Mouse (Mus musculus) MEL (cell line): ENCODE data around the gene Rnf144b. TPM values are rescaled to one million over a fixed set of nuclear protein-coding genes. Genes with fewer than 3 reads are reported as not detected.

ENCODE experiments used
- DNase-seq: peaks from one replicate; pipeline ENCODE4 v3.0.0; 2011; ENCODE audit warnings: low read depth, low spot score
- H3K27ac ChIP-seq: 2 replicates; pipeline ENCODE4 v1.5.1; 2012; ENCODE audit warnings: low read depth, mild to moderate bottlenecking, control low read depth, low read length, moderate library complexity; ENCODE audit not compliant: control insufficient read depth
- H3K27me3 ChIP-seq, 2 experiments: fragments of 150-350 bp in 1 of 2; sonication (generic) in 1 of 2; 2 replicates each; pipeline ENCODE4 v1.6.1; 2012; ENCODE audit warnings: low read length in 2 of 2, mild to moderate bottlenecking in 2 of 2, improper control_type of control experiment in 1 of 2, moderate library complexity in 1 of 2; ENCODE audit not compliant: insufficient read depth in 2 of 2, control insufficient read depth in 1 of 2
- H3K36me3 ChIP-seq, 2 experiments: 2 replicates each; pipeline ENCODE4 v1.6.1; 2012 to 2014; ENCODE audit warnings: low read length in 2 of 2, improper control_type of control experiment in 1 of 2, inconsistent platforms in 1 of 2, mild to moderate bottlenecking in 1 of 2; ENCODE audit not compliant: insufficient read depth in 2 of 2, control insufficient read depth in 1 of 2
- H3K4me1 ChIP-seq, 2 experiments: fragments of 150-350 bp in 1 of 2; sonication (generic) in 1 of 2; 2 replicates each; pipeline ENCODE4 v1.6.1; 2012; ENCODE audit warnings: low read length in 2 of 2, improper control_type of control experiment in 1 of 2, mild to moderate bottlenecking in 1 of 2; ENCODE audit not compliant: insufficient read depth in 2 of 2, control insufficient read depth in 1 of 2
- H3K4me3 ChIP-seq, 2 experiments: fragments of 150-350 bp in 1 of 2; sonication (generic) in 1 of 2; 2 replicates each; pipeline ENCODE4 v1.5.1; 2012; ENCODE audit warnings: low read depth in 2 of 2, low read length in 2 of 2, mild to moderate bottlenecking in 2 of 2, moderate library complexity in 2 of 2, control low read depth in 1 of 2, improper control_type of control experiment in 1 of 2; ENCODE audit not compliant: control insufficient read depth in 1 of 2, insufficient read depth in 1 of 2
- H3K79me2 ChIP-seq: 2 replicates; pipeline ENCODE4 v1.6.1; 2012; ENCODE audit warnings: mild to moderate bottlenecking, low read length, moderate library complexity; ENCODE audit not compliant: control insufficient read depth, poor library complexity, insufficient read depth
- H3K9ac ChIP-seq: 2 replicates; pipeline ENCODE4 v1.6.1; 2012; ENCODE audit warnings: low read depth, mild to moderate bottlenecking, control low read depth, low read length, moderate library complexity; ENCODE audit not compliant: control insufficient read depth, poor library complexity, severe bottlenecking
- H3K9me3 ChIP-seq: fragments of 150-350 bp; sonication (generic); replicated peaks from 2 replicates; pipeline ENCODE4 v1.6.1; 2012; ENCODE audit warnings: mild to moderate bottlenecking, low read length, improper control_type of control experiment, moderate library complexity; ENCODE audit not compliant: insufficient read depth
- BHLHE40 ChIP-seq: IDR thresholded peaks from 2 replicates; pipeline ENCODE4 v1.6.1; 2012; ENCODE audit warnings: low read depth, mild to moderate bottlenecking, inconsistent platforms, low read length, improper control_type of control experiment, borderline replicate concordance
- CHD2 ChIP-seq: IDR thresholded peaks from 2 replicates; pipeline ENCODE4 v1.6.1; 2011; ENCODE audit warnings: low read length, improper control_type of control experiment
- ELF1 ChIP-seq: IDR thresholded peaks from 2 replicates; pipeline ENCODE4 v1.6.1; 2014; ENCODE audit warnings: low read depth, mild to moderate bottlenecking, inconsistent platforms, low read length, improper control_type of control experiment, moderate library complexity
- EP300 ChIP-seq, 2 experiments: IDR thresholded peaks; 2 replicates each; pipeline ENCODE4 v1.6.1; 2011; ENCODE audit warnings: improper control_type of control experiment in 2 of 2, low read length in 2 of 2, low read depth in 1 of 2, mild to moderate bottlenecking in 1 of 2
- GATA1 ChIP-seq: IDR thresholded peaks from 2 replicates; pipeline ENCODE4 v1.6.1; 2011; ENCODE audit warnings: low read depth, low read length, improper control_type of control experiment
- HCFC1 ChIP-seq: IDR thresholded peaks from 2 replicates; pipeline ENCODE4 v1.6.1; 2012; ENCODE audit warnings: low read depth, mild to moderate bottlenecking, inconsistent platforms, low read length, improper control_type of control experiment, moderate library complexity
- MAX ChIP-seq: IDR thresholded peaks from 2 replicates; pipeline ENCODE4 v1.6.1; 2011; ENCODE audit warnings: low read length, improper control_type of control experiment
- MAZ ChIP-seq: IDR thresholded peaks from 2 replicates; pipeline ENCODE4 v1.6.1; 2012; ENCODE audit warnings: low read depth, mild to moderate bottlenecking, inconsistent platforms, low read length, improper control_type of control experiment
- MEF2A ChIP-seq: IDR thresholded peaks from 2 replicates; pipeline ENCODE4 v1.6.1; 2014; ENCODE audit warnings: low read depth, mild to moderate bottlenecking, inconsistent platforms, low read length, improper control_type of control experiment; ENCODE audit not compliant: poor library complexity, insufficient replicate concordance, severe bottlenecking; ENCODE audit errors: extremely low read depth
- MXI1 ChIP-seq: IDR thresholded peaks from 2 replicates; pipeline ENCODE4 v1.6.1; 2011; ENCODE audit warnings: mild to moderate bottlenecking, low read depth, low read length, improper control_type of control experiment
- MYB ChIP-seq: IDR thresholded peaks from 2 replicates; pipeline ENCODE4 v1.6.1; 2011; ENCODE audit warnings: mild to moderate bottlenecking, low read depth, low read length, improper control_type of control experiment
- NELFE ChIP-seq: IDR thresholded peaks from 2 replicates; pipeline ENCODE4 v1.6.1; 2011; ENCODE audit warnings: low read depth, low read length, improper control_type of control experiment
- NRF1 ChIP-seq: IDR thresholded peaks from 2 replicates; pipeline ENCODE4 v1.6.1; 2014; ENCODE audit warnings: low read depth, mild to moderate bottlenecking, inconsistent platforms, low read length, improper control_type of control experiment, moderate library complexity; ENCODE audit not compliant: poor library complexity, insufficient read depth, severe bottlenecking
- POLR2AphosphoS2 ChIP-seq: IDR thresholded peaks from 2 replicates; pipeline ENCODE4 v1.6.1; 2011; ENCODE audit warnings: low read length, improper control_type of control experiment
- POLR2AphosphoS5 ChIP-seq: IDR thresholded peaks from 2 replicates; pipeline ENCODE4 v1.6.1; 2012; ENCODE audit warnings: low read depth, borderline replicate concordance, mild to moderate bottlenecking, inconsistent platforms, low read length, moderate library complexity, mixed read lengths
- RCOR1 ChIP-seq: IDR thresholded peaks from 2 replicates; pipeline ENCODE4 v1.6.1; 2012; ENCODE audit warnings: low read depth, mild to moderate bottlenecking, inconsistent platforms, low read length, improper control_type of control experiment
- TAL1 ChIP-seq: IDR thresholded peaks from 2 replicates; pipeline ENCODE4 v1.6.1; 2012; ENCODE audit warnings: mild to moderate bottlenecking, inconsistent platforms, low read length, moderate library complexity, mixed read lengths
- TBP ChIP-seq: IDR thresholded peaks from 2 replicates; pipeline ENCODE4 v1.8.0; 2011; ENCODE audit warnings: low read depth, low read length, improper control_type of control experiment
- TCF12 ChIP-seq: IDR thresholded peaks from 2 replicates; pipeline ENCODE4 v1.6.1; 2014; ENCODE audit warnings: low read depth, mild to moderate bottlenecking, inconsistent platforms, low read length, improper control_type of control experiment, moderate library complexity
- USF1 ChIP-seq: IDR thresholded peaks from 2 replicates; pipeline ENCODE4 v1.6.1; 2014; ENCODE audit warnings: low read depth, mild to moderate bottlenecking, inconsistent platforms, low read length, improper control_type of control experiment, moderate library complexity
- USF2 ChIP-seq, 2 experiments: IDR thresholded peaks; 2 replicates each; pipeline ENCODE4 v1.6.1; 2011 to 2012; ENCODE audit warnings: improper control_type of control experiment in 2 of 2, low read length in 2 of 2, borderline replicate concordance in 1 of 2, inconsistent platforms in 1 of 2, low read depth in 1 of 2, mild to moderate bottlenecking in 1 of 2; ENCODE audit not compliant: insufficient read depth in 1 of 2
- polyA plus RNA-seq, 2 experiments: library from polyadenylated mRNA; stranded (reverse) in 1 of 2; unstranded in 1 of 2; fragments of >175 nt in 1 of 2; fragments of >200 nt in 1 of 2; gene quantifications; 2 replicates each; pipeline versions ENCODE4 v1.2.1 to v1.2.4; 2012; ENCODE audit warnings: low replicate concordance in 2 of 2, low read depth in 1 of 2; ENCODE audit not compliant: insufficient read length in 2 of 2, insufficient read depth in 1 of 2, missing spikeins in 1 of 2
- total RNA-seq: library from RNA; depleted of rRNA; stranded (reverse); fragments of 300-350 nt; gene quantifications from 2 replicates; pipeline ENCODE4 v1.2.3, GENCODE M21; 2012

Rnf144b gene
- total and polyA plus RNA-seq, 3 experiments = not detected

GRCm38 (mm10) chr13:47124986-47125385 is 2.5 kb downstream of the Rnf144b start:
- TF ChIP-seq NELFE (no peak), MEF2A (no peak), MAZ (no peak), TBP (no peak), USF2 (IDR thresholded peaks at IDR 0.05; ENCODE audit: borderline replicate concordance in 1 of 2, insufficient read depth in 1 of 2, low read depth in 1 of 2, low read length in 2 of 2) (no peak), USF1 (no peak), MAX (no peak), MXI1 (no peak), RCOR1 (no peak)
- Histone ChIP-seq H3K4me1 (no peaks in the 10 kb centered on the region; a peak in 1 of 4 replicates), H3K79me2 (no peaks in the 10 kb centered on the region), H3K27me3 (no peaks in the 10 kb centered on the region), H3K4me3 (no peak overlapping the region), H3K36me3 (no peaks in the 10 kb centered on the region), H3K27ac (no peak overlapping the region), H3K9me3 (no peaks in the 10 kb centered on the region), H3K9ac (no peak overlapping the region)
- no peak for DNase-seq

- H3K9ac ChIP-seq = no peak overlapping the region
- H3K4me3 ChIP-seq = no peak overlapping the region
- H3K27me3 ChIP-seq = no peaks in the 10 kb centered on the region
- DNase-seq = no peak
- H3K9me3 ChIP-seq = no peaks in the 10 kb centered on the region
- H3K79me2 ChIP-seq = no peaks in the 10 kb centered on the region
- TF ChIP-seq EP300 (IDR thresholded peaks at IDR 0.05; ENCODE audit: low read depth in 1 of 2, low read length in 2 of 2) (no peak), POLR2AphosphoS5 (no peak), MAZ (no peak), TAL1 (no peak), POLR2AphosphoS2 (no peak), MYB (no peak), ELF1 (no peak), BHLHE40 (no peak), GATA1 (no peak), NRF1 (no peak), HCFC1 (no peak), USF2 (IDR thresholded peaks at IDR 0.05; ENCODE audit: borderline replicate concordance in 1 of 2, insufficient read depth in 1 of 2, low read depth in 1 of 2, low read length in 2 of 2) (no peak), TCF12 (no peak), MAX (no peak), CHD2 (no peak), USF1 (no peak)
- no peak overlapping the region for H3K27ac ChIP-seq
- no peaks in the 10 kb centered on the region for H3K4me1 ChIP-seq
- H3K36me3 ChIP-seq = no peaks in the 10 kb centered on the region
Measured at GRCm38 (mm10) chr13:47125595-47125994, 3.1 kb downstream of the Rnf144b start.
